Mouse (Mus musculus) right cerebral cortex, postnatal 14 days (tissue): ENCODE results near the gene Map3k15.

Experiments
- DNase-seq: peaks from one replicate; pipeline ENCODE4 v3.0.0; 2022

Gene Map3k15

DNA sequence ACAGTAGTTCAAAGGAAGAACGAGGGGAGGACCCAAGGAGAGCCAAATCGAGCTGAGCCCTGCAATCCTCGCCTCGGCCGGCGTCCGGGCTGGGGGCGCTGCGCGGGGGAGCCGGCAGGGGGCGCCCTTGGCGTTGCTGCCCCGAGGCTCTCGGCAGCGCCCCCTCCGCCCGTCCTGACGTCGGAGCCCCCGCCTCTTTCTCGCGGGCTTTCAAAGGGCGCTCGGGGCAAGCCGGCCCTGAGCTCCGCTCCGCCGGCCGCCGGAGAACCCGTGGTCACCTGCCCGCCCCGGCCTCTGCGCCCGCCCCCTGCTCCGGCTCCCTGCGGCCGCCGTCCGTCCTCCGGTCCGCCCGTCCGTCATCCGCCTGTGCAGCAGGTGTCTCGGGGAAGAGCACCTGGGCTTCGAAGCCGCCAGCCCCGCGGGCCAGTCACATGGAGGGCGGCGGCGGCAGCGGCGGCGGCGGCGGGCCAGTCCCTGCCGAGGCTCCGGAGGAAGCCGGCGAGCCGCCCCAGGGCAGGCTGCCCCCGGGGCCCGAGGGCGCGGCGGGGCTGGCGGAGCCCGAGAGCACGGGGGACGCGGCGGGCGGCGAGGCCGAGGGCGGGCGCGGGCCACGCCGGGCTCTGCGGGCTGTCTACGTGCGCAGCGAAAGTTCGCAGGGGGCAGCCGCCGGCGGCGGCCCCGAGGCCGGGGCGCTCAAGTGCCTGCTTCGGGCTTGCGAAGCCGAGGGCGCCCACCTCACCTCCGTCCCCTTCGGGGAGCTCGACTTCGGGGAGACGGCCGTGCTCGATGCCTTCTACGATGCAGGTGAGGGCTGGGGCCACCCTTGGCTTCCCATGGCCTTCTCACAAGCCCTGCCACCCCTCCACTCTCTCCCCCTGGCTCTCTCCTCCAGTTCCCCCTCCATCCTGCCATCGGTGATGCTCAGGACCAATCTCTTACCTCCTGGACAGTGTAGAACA, at the start of gene Map3k15:
TSS of gene Map3k15 (plus strand) at position 432 of the 959 bp plus-strand sequence.
- peak; percentile 31 for DNase-seq

DNA sequence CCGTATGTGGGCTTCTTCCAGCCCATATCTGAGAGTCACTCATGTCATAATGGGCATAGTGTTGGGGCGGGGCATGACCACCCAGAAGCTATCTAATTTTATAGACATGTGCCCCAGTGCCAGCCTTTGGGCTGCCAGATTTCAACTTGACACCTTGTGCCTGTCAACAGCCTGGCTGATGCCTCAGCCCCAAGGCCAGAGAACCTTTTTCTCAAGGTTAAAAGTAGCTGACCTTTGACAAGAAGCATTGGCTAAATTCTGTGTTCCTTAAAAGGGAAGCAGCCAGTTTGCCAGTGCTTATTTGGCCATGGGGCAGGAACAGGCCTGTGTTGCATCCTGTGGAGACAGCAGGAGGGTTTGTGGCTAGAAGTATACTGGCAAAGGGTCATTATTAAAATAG, 45.7 kb upstream of the Map3k15 start:
- DNase-seq, result no peak

- no peak for DNase-seq
Measured at GRCm38 (mm10) chrX:159943586-159943985, 44.6 kb upstream of the Map3k15 start.

DNA sequence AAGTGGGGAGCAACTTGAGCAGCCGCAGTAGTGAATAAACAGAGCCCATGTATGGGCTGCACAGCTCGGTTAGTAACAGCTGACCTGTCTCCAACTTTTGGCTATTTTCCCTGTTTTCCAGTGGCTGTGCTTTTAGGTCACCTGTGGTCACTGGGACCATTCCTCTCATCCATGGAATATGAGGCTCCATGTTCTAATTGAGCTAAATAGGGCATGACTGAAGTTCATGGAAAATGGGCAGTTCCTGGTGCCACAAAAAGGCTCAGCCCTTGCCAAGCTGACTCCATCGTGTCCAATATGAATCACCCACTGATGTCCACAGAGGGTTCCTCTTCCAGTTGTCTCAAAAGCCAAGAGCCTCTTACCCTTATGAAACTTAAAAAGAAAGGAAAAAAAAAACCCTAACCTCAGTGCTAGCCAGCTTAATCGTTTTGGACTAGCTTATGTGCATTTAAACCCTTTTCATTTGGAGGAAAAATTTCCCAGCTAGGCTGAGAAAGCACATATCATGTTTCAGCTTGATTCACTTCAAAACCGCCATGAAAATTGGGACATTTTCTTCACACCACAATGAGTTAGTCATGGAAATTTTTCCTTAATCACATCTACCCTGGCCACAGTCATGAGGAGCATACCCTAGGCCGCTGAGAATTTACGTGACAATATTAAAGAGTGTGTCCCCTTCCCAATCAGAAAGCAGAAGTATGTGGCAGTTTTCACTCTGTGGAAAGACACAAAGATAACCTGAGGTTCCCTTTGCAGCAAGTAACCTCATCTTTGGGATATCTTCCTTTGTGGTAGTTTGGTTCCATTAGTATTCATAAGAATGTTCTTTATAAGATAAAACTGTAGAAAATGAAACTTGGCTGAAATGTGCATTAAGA, 34.4 kb upstream of the Map3k15 start:
- no peak for DNase-seq

DNA sequence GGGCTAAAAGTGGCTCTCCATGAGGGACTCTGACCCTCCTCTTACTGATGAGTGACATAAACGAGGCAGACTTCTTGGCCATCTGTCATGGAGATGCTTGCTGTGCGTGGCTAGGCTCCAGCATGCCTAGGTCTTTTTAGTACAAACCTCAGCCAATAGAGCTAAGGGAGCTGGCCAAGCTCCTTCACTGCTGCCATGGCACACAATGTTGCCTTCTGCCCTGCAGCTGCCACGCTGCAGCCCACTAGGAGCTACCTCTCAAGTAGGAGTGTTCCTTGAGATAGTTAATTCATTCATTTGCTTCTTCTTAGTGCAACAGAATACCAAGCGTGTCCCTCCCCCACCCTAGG, 33.8 kb upstream of the Map3k15 start:
- no peak for DNase-seq

GRCm38 (mm10) chrX:159955433-159955832, 32.8 kb upstream of the Map3k15 start:
- DNase-seq, result no peak

DNA sequence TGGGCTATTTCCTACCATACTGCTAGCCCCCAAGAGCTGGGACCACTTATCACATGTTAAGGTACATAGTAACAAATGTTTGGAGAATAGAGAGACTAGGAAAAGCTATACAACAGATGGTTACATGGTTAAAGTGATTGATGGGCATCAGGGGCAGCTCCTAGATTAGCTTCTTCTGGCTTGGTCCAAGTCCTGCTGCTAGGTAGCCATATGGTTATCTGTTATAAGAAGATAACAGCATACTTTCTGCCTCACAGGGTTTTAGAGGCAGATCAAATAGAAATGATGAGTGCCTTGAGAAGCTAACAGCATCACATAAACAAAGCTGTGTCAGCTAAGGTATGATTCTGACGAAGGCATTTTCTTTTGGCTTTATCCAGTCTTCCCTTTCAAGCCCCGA, 26.8 kb upstream of the Map3k15 start:
- DNase-seq, result no peak

DNA sequence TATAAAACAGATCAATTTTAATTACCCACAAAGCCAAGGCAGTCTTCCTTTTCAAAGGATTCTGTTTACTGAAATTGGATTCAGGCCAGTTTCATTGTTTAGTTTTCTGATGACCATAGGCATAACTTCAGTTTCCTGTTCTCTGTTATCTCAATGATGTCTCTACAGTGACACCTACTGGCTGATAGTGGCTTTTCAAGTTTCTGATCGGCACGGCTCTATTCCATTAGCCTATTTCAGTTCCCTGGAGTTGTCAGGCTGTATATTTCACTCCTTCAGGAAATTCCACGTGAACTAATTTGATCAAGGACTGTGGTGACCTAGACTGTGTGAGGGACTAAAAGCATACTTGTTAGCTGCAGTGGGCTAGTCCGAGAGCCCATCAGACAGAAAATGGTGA, 25.0 kb upstream of the Map3k15 start:
- DNase-seq, result peak; percentile 29

GRCm38 (mm10) chrX:159963925-159964324, 24.3 kb upstream of the Map3k15 start:
- DNase-seq, result no peak

DNA sequence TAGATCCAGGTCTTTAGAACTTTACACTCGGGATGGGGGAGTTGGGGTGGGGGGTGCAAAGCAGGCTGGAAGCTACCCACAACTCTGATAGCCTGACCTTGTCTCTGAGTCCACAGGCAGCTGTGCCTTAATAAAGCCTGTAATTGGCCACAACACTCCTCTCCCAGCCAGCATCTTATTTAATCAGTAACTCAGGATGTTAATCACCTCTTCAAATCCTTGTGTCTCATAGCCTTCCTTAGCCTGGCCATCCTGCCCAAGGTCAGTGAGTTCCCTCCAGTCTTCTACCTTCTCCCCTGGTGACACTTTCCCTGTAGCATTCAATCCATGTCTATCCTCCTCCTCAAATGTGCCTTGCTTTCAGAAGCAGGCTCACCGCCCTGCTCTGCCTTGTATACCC, 19.2 kb upstream of the Map3k15 start:
- DNase-seq, result no peak

DNA sequence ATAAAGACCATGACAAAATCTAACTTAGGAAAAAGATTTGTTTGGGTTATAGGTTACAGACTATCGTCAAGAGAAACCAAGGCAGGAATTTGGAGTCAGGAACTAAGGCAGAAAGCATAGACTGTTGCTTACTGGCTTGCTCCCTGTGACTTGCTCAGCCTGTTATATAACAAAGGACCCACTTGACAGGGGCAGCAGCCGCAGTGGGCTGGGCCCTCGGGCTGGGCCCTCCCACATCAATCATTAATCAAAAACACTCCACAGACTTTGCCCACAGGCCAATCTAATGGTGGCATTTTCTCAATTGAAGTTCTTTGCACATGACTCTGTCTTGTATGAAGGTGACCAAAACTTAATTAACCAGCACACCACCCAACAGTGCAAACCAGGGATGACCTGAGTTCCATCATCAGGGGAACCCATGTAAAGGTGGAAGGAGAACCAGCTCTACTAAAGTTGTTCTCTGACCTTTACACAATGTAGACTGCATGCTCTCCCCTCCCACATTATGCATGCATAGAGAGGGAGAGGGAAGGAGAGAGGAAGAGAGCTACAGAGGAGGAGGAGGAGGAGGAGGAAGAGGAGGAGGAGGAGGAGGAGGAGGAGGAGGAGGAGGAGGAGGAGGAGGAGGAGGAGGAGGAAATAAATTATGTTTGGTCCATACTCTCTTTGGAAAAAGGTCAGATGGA, 17.0 kb upstream of the Map3k15 start:
- DNase-seq, result no peak

DNA sequence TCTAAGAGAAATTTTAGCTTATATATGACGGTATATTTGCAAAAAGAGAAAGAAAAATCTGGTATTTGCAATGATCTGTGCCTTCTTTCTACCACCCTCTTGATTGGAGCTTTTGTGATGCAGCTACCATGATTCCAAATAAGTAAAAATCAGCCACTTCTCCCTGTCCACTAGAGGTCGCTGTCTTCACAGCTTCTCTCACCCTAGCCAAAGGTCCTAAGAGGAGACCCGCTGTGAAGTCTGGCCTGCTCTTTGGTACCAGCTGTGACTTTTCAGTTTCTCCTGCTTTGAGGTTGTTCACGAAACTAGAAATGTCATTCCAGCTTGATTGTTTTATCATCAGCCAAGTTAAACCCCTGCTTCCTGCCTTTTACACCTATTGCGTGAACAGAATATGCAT, 14.5 kb upstream of the Map3k15 start:
- no peak for DNase-seq

DNA sequence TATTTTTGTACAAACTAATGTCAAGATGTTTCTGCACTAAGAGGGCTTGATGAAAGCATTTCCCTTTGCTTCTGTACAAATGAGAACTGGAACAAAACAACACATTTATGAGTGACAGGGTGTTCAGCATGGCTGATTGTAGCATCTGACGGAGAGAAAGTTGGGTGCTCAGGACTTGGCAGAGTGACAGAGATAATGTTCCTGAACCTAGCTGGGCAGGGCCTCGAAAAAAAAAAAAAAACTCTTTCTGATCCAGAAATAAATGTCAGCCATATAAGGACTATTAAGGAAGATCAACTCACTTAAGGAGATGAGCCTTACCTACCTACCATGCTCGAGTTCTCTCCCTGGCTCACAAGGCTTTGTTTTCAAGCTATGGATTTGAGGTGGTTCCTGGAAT, 12.0 kb upstream of the Map3k15 start:
- DNase-seq, result no peak

GRCm38 (mm10) chrX:159995808-159996207, 7.6 kb downstream of the Map3k15 start:
- no peak for DNase-seq

- no peak for DNase-seq
Measured at GRCm38 (mm10) chrX:160053306-160053705, 65.1 kb downstream of the Map3k15 start.

- DNase-seq, result no peak
Measured at GRCm38 (mm10) chrX:160054643-160055042, 66.4 kb downstream of the Map3k15 start.

DNA sequence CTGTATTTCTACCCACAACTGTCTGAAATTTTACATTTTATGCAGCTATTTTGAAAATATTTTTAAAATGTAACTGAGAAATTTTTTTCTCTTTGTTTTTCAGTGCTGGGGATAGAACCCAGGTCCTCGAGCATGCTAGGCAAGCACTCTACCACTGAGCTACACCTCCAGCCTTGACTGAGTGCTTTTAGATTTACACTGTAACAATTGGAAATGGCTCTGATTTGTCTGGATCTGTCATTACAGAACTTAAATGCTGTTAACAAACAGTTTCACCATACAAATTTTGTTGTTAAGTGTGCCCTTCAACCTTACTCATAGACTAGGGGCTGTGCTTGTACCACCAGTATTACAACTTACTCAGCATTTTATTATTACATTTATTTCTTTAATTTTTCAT, 103.7 kb downstream of the Map3k15 start:
- no peak for DNase-seq

DNA sequence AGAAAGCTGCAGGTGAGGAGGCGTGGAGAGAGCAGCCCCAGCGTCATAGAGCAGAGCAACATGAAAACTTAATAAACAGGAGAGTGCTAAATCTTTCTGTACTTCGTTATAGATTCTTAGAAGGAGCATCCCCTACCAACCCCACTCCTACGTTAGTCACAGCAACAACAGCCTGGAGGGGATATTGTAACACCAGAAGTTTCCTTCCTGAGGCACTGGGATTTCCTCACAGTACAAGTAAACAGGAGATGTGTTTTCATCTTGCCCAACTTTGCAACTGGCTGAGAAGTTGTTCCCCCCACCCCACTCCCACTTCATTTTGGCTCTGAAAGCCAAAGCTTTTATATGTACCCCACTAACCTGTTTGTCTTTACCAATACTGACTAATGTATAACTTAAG, 119.6 kb downstream of the Map3k15 start:
- no peak for DNase-seq

DNA sequence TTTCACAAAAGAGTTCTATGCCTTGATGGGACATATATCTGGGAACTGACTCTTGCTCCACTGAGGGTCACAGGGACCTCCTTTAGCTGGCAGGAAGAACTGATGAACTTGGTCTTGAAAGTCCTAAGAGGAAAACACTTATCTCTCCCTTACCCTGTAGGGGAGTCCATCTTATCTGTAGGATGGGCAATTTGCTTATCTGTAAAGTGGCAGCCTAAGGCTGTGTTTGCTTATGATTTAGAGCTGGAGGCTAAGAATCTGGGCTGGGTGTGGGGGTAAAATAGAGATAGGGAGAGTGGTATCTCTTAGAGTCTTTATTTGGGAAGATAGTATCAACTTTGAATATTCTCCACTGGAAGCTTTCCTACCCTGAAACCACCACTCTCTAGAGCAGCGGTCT, 125.5 kb downstream of the Map3k15 start:
- DNase-seq, result no peak

- no peak for DNase-seq
Measured at GRCm38 (mm10) chrX:160116074-160116473, 127.8 kb downstream of the Map3k15 start.

DNA sequence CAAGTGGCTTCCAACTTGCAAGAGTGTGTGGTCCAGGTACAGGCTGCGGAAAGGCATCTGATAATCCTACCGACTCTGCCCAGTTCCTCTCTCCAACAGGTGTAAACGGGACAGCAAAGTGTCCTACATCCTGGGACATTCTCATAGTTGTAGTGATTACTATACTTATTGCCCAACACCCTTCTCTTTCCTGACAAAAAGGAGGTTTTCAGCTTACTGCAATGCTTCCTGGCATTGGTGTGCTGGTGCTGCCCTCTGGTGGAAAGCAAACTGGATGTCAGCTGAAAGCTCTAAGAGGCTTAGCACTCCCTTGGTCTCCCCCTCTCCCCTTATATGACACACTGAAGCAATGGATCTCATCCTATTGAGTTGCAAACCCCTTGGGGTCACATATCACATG, 128.4 kb downstream of the Map3k15 start:
- DNase-seq, result peak; percentile 75

- DNase-seq, result no peak
Measured at GRCm38 (mm10) chrX:160134136-160134843, 146.1 kb downstream of the Map3k15 start.

DNA sequence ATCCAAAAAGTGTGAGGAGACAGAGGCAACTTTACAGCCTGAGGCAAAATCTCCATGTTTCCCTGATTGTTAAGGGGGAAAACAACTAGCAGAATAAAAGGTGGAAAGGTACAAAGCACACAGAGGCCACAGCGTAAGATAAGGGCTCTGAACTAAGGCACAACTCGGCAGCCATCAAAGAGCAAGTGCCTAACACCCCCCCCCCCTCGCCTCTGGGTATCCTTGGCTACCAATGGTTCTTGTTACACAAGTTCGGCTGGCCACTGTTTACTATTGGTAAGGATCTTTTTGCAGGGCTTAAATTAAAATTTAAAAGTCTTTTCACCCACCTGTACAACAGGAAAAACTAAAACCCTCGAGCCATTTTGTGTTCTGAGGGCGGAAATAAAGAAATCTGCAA, 147.5 kb downstream of the Map3k15 start:
- DNase-seq, result no peak
